Mouse (Mus musculus) v-Abl transformed pro-B cells (cell line): ENCODE results near the gene Klhl32.

Experiments
- in situ Hi-C, 2 experiments: fragments of 400-800 bp; cut with MboI; formaldehyde crosslinking; loops; one replicate each; pipeline ENCODE4 v1.15.1; 2025; ENCODE audit not compliant: unreplicated experiment in 2 of 2

The Klhl32 gene

GRCm38 (mm10) chr4:24797280-24797679 lies 53.6 kb downstream of the Klhl32 start:
- in situ Hi-C loops = no loop called here

- in situ Hi-C loops = no loop called here
These were observed 54.7 kb downstream of the Klhl32 start for GRCm38 (mm10) chr4:24796229-24796628.

GRCm38 (mm10) chr4:24795180-24795579 lies 55.7 kb downstream of the Klhl32 start:
- in situ Hi-C loops = no loop called here

GRCm38 (mm10) chr4:24793726-24794345 lies 57.1 kb downstream of the Klhl32 start:
- in situ Hi-C loops = no loop called here

GRCm38 (mm10) chr4:24792416-24792981 lies 58.4 kb downstream of the Klhl32 start:
- in situ Hi-C loops = no loop called here

GRCm38 (mm10) chr4:24789331-24789730 lies 61.6 kb downstream of the Klhl32 start:
- in situ Hi-C loops = no loop called here

GRCm38 (mm10) chr4:24785757-24786532 lies 65.0 kb downstream of the Klhl32 start:
- in situ Hi-C loops = no loop called here

GRCm38 (mm10) chr4:24765919-24766318 lies 85.0 kb downstream of the Klhl32 start:
- in situ Hi-C loops = no loop called here

GRCm38 (mm10) chr4:24765469-24765868 lies 85.5 kb downstream of the Klhl32 start:
- in situ Hi-C loops = no loop called here

- in situ Hi-C loops = no loop called here
These were observed 86.4 kb downstream of the Klhl32 start for GRCm38 (mm10) chr4:24764558-24764957.

- in situ Hi-C loops = no loop called here
These were observed 87.5 kb downstream of the Klhl32 start for GRCm38 (mm10) chr4:24763451-24763850.

GRCm38 (mm10) chr4:24758954-24759353 lies 92.0 kb downstream of the Klhl32 start:
- in situ Hi-C loops = no loop called here

- in situ Hi-C loops = no loop called here
These were observed 98.3 kb downstream of the Klhl32 start for GRCm38 (mm10) chr4:24752517-24753208.

GRCm38 (mm10) chr4:24737080-24737479 lies 113.8 kb downstream of the Klhl32 start:
- in situ Hi-C loops = no loop called here

GRCm38 (mm10) chr4:24720834-24721233 lies 130.1 kb downstream of the Klhl32 start:
- in situ Hi-C loops = loop anchor here (5.0 to 25.0 kb wide), 4 partner anchors 316 to 1816 kb away; no protein-coding TSS in a partner anchor

- in situ Hi-C loops = loop anchor here (5.0 to 25.0 kb wide), 6 partner anchors 177 to 1829 kb away; no protein-coding TSS in a partner anchor
These were observed 135.4 kb downstream of the Klhl32 start for GRCm38 (mm10) chr4:24715559-24715958.

- in situ Hi-C loops = loop anchor here (10.0 to 25.0 kb wide), 5 partner anchors 323 to 1830 kb away; no protein-coding TSS in a partner anchor
These were observed 136.6 kb downstream of the Klhl32 start for GRCm38 (mm10) chr4:24714367-24714766.

GRCm38 (mm10) chr4:24698528-24699117 lies 152.3 kb downstream of the Klhl32 start:
- in situ Hi-C loops = loop anchor here in 1 of 2 experiments (25.0 kb wide), 1 partner anchor 436 kb away; no protein-coding TSS in a partner anchor

- in situ Hi-C loops = loop anchor here in 1 of 2 experiments (25.0 kb wide), 1 partner anchor 418 kb away; no protein-coding TSS in a partner anchor
These were observed 170.8 kb downstream of the Klhl32 start for GRCm38 (mm10) chr4:24680080-24680479.

GRCm38 (mm10) chr4:24670007-24670406 lies 180.9 kb downstream of the Klhl32 start:
- in situ Hi-C loops = no loop called here
